Mouse (Mus musculus): ENCODE results near the gene Gabra4. TPM values are rescaled to one million over a fixed set of nuclear protein-coding genes. Genes with fewer than 3 reads are reported as not detected.
"Not testable (repeated sequence)": the region's sequence is repeated elsewhere in the genome, so short reads cannot be mapped to it uniquely, and the experiment has no call there.

The Gabra4 gene
- polyA plus RNA-seq, 1 experiment from 2014 or later, result 0.14 TPM

GRCm38 (mm10) chr5:71616734-71617133, 41.4 kb downstream of the Gabra4 start:
- Histone ChIP-seq H3K36me3 (replicated peaks) (no peaks in the 10 kb centered on the region), H3K4me2 (no peak overlapping the region), H3K9me3 (replicated peaks) (no peaks in the 10 kb centered on the region), H3K4me1 (replicated peaks) (no peaks in the 10 kb centered on the region), H3K4me3 (replicated peaks) (no peak overlapping the region), H3K27ac (replicated peaks) (no peak overlapping the region), H3K27me3 (no peaks in the 10 kb centered on the region), H3K9ac (no peak overlapping the region)
- ATAC-seq (ENCODE audit: insufficient read depth), result no peak
- 39% methylated on average over 4 of the region's 4 CpGs for WGBS (ENCODE audit: insufficient replicate concordance)

- Histone ChIP-seq H3K4me2 (no peak overlapping the region), H3K4me3 (replicated peaks) (no peak overlapping the region), H3K4me1 (replicated peaks) (no peaks in the 10 kb centered on the region), H3K27ac (replicated peaks) (no peak overlapping the region), H3K9ac (no peak overlapping the region), H3K27me3 (no peaks in the 10 kb centered on the region), H3K36me3 (replicated peaks) (no peaks in the 10 kb centered on the region), H3K9me3 (replicated peaks) (no peaks in the 10 kb centered on the region)
- no peak for ATAC-seq (ENCODE audit: insufficient read depth)
- 62% methylated on average over 1 of the region's 1 CpGs for WGBS (ENCODE audit: insufficient replicate concordance)
These were observed 43.8 kb downstream of the Gabra4 start for GRCm38 (mm10) chr5:71614311-71614710.

DNA sequence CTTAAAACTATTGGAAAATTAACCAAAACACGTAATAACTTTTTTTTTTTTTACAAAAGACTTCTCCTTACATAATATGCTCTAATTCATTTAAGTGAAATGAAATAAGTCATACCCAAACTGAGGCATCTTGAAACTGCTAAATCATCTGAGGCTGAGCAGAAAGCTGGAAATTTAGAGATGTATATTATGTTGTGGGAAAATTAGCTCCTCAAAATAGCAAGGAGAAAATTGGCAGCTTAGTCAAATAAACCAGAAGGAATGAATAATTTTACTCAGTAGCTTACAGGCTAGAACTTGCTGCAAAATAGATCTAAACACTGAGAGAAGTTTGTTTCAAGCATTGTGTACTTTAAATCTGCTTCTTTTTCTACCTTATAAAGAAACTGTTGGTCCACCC, 49.4 kb downstream of the Gabra4 start:
- H3K9me3 ChIP-seq (replicated peaks), result no peaks in the 10 kb centered on the region
- WGBS (ENCODE audit: insufficient replicate concordance), result 57% methylated on average over 1 of the region's 1 CpGs

DNA sequence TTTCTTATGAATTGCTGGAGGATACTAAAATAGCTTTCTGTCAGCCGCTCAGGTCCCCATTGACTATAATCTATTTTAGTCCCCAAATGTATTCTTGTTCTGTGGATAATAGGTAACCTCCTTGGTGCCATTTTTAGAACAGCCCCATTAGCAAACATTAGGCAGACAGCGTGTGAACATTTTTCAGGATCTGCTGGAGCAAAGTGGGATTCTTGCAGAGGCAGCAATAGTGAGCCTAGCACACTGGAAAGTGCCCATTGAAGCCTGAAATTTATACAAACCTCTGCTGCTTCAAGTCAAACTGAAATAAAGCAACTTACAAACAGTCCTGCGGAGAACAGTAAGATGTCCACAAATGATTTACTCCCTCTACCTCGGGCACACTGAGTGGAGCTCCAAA, 51.2 kb downstream of the Gabra4 start:
- Histone ChIP-seq H3K27ac (replicated peaks) (no peak overlapping the region), H3K27me3 (no peaks in the 10 kb centered on the region), H3K4me2 (no peak overlapping the region), H3K36me3 (replicated peaks) (no peaks in the 10 kb centered on the region), H3K4me3 (replicated peaks) (no peak overlapping the region), H3K9me3 (replicated peaks) (no peaks in the 10 kb centered on the region), H3K4me1 (replicated peaks) (no peaks in the 10 kb centered on the region), H3K9ac (no peak overlapping the region)
- WGBS (ENCODE audit: insufficient replicate concordance), result 50% methylated on average over 4 of the region's 4 CpGs
- no peak for ATAC-seq (ENCODE audit: insufficient read depth)

More for the DNA sequence above, 49.4 kb downstream of the Gabra4 start:
- ATAC-seq (ENCODE audit: insufficient read depth), result no peak
- H3K36me3 ChIP-seq (replicated peaks), result no peaks in the 10 kb centered on the region
- no peaks in the 10 kb centered on the region for H3K4me1 ChIP-seq (replicated peaks)
- H3K4me3 ChIP-seq (replicated peaks), result no peak overlapping the region
- H3K4me2 ChIP-seq, result no peak overlapping the region
- H3K9ac ChIP-seq, result no peak overlapping the region
- no peaks in the 10 kb centered on the region for H3K27me3 ChIP-seq
- H3K27ac ChIP-seq (replicated peaks), result no peak overlapping the region

- H3K4me2 ChIP-seq, result no peak overlapping the region
- no peaks in the 10 kb centered on the region for H3K9me3 ChIP-seq (replicated peaks)
- no peaks in the 10 kb centered on the region for H3K36me3 ChIP-seq (replicated peaks)
- H3K9ac ChIP-seq, result no peak overlapping the region
- H3K27ac ChIP-seq (replicated peaks), result no peak overlapping the region
- no peak for ATAC-seq (ENCODE audit: insufficient read depth)
- 67% methylated on average over 8 of the region's 8 CpGs for WGBS (ENCODE audit: insufficient replicate concordance)
- H3K4me3 ChIP-seq (replicated peaks), result no peak overlapping the region
- H3K27me3 ChIP-seq, result no peaks in the 10 kb centered on the region
- H3K4me1 ChIP-seq (replicated peaks), result no peaks in the 10 kb centered on the region
These were observed 53.9 kb downstream of the Gabra4 start for GRCm38 (mm10) chr5:71604128-71604690.

GRCm38 (mm10) chr5:71595321-71595720, 62.8 kb downstream of the Gabra4 start:
- no peak overlapping the region for H3K27ac ChIP-seq (replicated peaks)
- 66% methylated on average over 2 of the region's 2 CpGs for WGBS (ENCODE audit: insufficient replicate concordance)
- no peak overlapping the region for H3K4me2 ChIP-seq
- no peaks in the 10 kb centered on the region for H3K4me1 ChIP-seq (replicated peaks)
- H3K36me3 ChIP-seq (replicated peaks), result no peaks in the 10 kb centered on the region
- H3K27me3 ChIP-seq, result no peaks in the 10 kb centered on the region
- H3K4me3 ChIP-seq (replicated peaks), result no peak overlapping the region
- no peak overlapping the region for H3K9ac ChIP-seq
- no peaks in the 10 kb centered on the region for H3K9me3 ChIP-seq (replicated peaks)
- no peak for ATAC-seq (ENCODE audit: insufficient read depth)

DNA sequence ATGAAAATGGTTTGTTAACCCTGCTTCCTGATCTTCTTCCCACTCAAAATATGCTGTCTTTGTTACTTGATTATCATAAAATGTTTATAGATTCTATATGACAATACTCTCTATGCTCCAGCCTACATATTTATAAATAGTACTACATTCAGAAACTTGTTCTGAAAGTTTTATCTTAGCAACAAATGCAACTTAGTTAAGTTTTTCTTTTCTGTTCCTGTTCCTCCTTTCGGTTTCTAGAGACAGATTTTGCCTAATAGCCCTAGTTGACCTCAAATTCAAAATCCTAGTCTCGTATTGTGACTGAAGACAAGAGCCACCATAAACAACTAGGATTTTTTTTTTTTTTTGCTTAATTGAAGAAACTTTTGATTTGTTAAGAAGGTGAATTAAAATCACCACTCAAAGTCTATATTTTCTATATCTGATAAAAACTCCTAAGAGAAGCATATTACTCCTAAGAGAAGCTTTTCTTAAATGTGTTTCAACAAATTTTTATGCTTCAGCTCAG, 64.3 kb downstream of the Gabra4 start:
- 33% methylated on average over 2 of the region's 2 CpGs for WGBS (ENCODE audit: insufficient replicate concordance)

DNA sequence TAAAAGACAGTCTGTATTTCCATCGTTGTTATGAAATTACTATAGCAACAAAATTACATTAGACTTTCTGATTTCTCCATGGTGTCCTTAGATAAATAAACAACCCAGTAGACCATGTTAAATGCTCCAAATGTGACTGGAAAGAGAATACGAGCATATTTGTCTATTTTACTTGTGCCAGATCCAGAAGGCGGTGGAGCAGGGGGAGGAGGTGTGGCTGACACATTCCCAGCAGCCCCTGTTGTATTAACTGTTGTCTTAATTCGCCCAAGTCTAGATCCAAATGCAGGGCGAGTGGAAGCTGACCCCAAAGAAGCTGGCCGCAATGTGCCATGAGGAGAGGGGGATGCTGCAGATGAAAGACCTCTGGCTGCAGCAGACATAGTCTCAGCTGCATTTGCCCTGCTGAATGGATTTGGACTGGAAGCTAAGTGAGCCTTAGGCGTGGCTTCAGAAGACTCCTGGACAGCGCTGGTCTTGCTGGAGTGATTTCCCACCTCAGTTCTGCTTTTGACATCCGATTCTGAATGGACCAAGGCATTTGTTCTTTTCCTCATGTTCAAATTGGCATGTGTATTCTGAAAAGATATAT, 86.4 kb downstream of the Gabra4 start:
- Histone ChIP-seq H3K9ac (no peak overlapping the region), H3K4me3 (replicated peaks) (no peak overlapping the region), H3K9me3 (replicated peaks) (no peaks in the 10 kb centered on the region), H3K27ac (replicated peaks) (no peak overlapping the region), H3K36me3 (replicated peaks) (no peaks in the 10 kb centered on the region), H3K4me2 (no peak overlapping the region), H3K4me1 (replicated peaks) (no peaks in the 10 kb centered on the region), H3K27me3 (no peaks in the 10 kb centered on the region)
- whole genome bisulfite sequencing (ENCODE audit: insufficient replicate concordance), result 64% methylated on average over 9 of the region's 9 CpGs
- ATAC-seq (ENCODE audit: insufficient read depth), result no peak

More for the DNA sequence above, 64.3 kb downstream of the Gabra4 start:
- no peaks in the 10 kb centered on the region for H3K4me1 ChIP-seq (replicated peaks)
- H3K9me3 ChIP-seq (replicated peaks), result no peaks in the 10 kb centered on the region
- ATAC-seq (ENCODE audit: insufficient read depth), result no peak
- no peaks in the 10 kb centered on the region for H3K27me3 ChIP-seq
- no peaks in the 10 kb centered on the region for H3K36me3 ChIP-seq (replicated peaks)
- no peak overlapping the region for H3K4me3 ChIP-seq (replicated peaks)
- no peak overlapping the region for H3K9ac ChIP-seq
- H3K27ac ChIP-seq (replicated peaks), result no peak overlapping the region
- no peak overlapping the region for H3K4me2 ChIP-seq

- Histone ChIP-seq H3K27me3 (no peaks in the 10 kb centered on the region), H3K9ac (no peak within 1 kb of the TSS), H3K4me2 (no peak within 1 kb of the TSS), H3K4me1 (replicated peaks) (no peaks in the 10 kb centered on the region), H3K4me3 (replicated peaks) (no peak within 1 kb of the TSS), H3K9me3 (replicated peaks) (no peaks in the 10 kb centered on the region), H3K36me3 (replicated peaks) (no peaks in the 10 kb centered on the region), H3K27ac (replicated peaks) (no peak within 1 kb of the TSS)
- 78% methylated on average over 10 of the region's 10 CpGs for WGBS (ENCODE audit: insufficient replicate concordance)
- ATAC-seq (ENCODE audit: insufficient read depth), result no peak
These were observed 110.0 kb downstream of the Gabra4 start, which contains the start of gene Cox7b2 for GRCm38 (mm10) chr5:71548079-71548478. Gene Cox7b2, minus strand, starts transcription at chr5:71548205.

DNA sequence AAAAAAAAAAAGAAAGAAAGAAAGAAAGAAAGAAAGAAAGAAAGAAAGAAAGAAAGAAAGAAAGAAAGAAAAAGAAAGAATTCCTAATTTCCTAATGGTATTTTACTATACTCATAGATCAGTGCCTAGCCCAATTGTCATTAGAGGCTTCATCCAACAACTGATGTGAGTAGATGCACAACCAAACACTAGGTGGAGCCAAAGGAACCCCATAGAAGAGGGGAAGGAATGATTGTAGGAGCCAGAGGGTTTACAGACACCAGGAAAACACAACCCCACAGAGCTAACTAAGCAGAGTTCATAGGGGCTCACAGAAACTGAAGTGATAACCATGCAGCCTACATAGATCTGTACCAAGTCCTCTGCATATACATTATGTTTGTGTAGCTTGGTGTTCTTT, 112.6 kb downstream of the Gabra4 start:
- ATAC-seq (ENCODE audit: insufficient read depth), result no peak
- no peaks in the 10 kb centered on the region for H3K4me1 ChIP-seq (replicated peaks)
- no peaks in the 10 kb centered on the region for H3K9me3 ChIP-seq (replicated peaks)
- H3K27ac ChIP-seq (replicated peaks), result no peak overlapping the region
- H3K4me2 ChIP-seq, result no peak overlapping the region
- no peaks in the 10 kb centered on the region for H3K27me3 ChIP-seq
- H3K4me3 ChIP-seq (replicated peaks), result no peak overlapping the region
- H3K9ac ChIP-seq, result no peak overlapping the region
- no peaks in the 10 kb centered on the region for H3K36me3 ChIP-seq (replicated peaks)

- ATAC-seq (ENCODE audit: insufficient read depth), result not testable (repeated sequence)
These were observed 132.6 kb downstream of the Gabra4 start for GRCm38 (mm10) chr5:71525486-71525885.

More at GRCm38 (mm10) chr5:71525486-71525885, 132.6 kb downstream of the Gabra4 start:
- H3K4me3 ChIP-seq (replicated peaks); H3K4me2 ChIP-seq; H3K27ac ChIP-seq (replicated peaks); H3K27me3 ChIP-seq; H3K9ac ChIP-seq; H3K4me1 ChIP-seq (replicated peaks); H3K36me3 ChIP-seq (replicated peaks); H3K9me3 ChIP-seq (replicated peaks): not testable (repeated sequence)
- WGBS (ENCODE audit: insufficient replicate concordance), result 76% methylated on average over 10 of the region's 15 CpGs
